Mouse (Mus musculus) C2C12 (cell line): ENCODE results near the gene Fbxl17. TPM values are rescaled to one million over a fixed set of nuclear protein-coding genes. Genes with fewer than 3 reads are reported as not detected.

ENCODE experiments used
- H3K27me3 ChIP-seq: one replicate; pipeline ENCODE4 v1.6.1; 2011; ENCODE audit not compliant: control insufficient read depth, insufficient read depth, insufficient read length
- H3K36me3 ChIP-seq: one replicate; pipeline ENCODE4 v1.6.1; 2011; ENCODE audit not compliant: control insufficient read depth, insufficient read depth
- H3K4me3 ChIP-seq: one replicate; pipeline ENCODE4 v1.5.1; 2011; ENCODE audit warnings: mild to moderate bottlenecking, control low read depth; ENCODE audit not compliant: poor library complexity, insufficient read depth, severe bottlenecking
- H3K79me2 ChIP-seq: one replicate; pipeline ENCODE4 v1.6.1; 2011; ENCODE audit not compliant: control insufficient read depth, insufficient read depth
- H3K79me3 ChIP-seq: one replicate; pipeline ENCODE4 v1.6.1; 2011; ENCODE audit warnings: low read depth, control low read depth
- H3ac ChIP-seq: one replicate; pipeline ENCODE3; 2011; ENCODE audit warnings: low read depth; ENCODE audit not compliant: control insufficient read depth, insufficient read length
- CEBPB ChIP-seq: IDR thresholded peaks from one replicate; pipeline ENCODE4 v1.6.1; 2011; ENCODE audit warnings: low read depth, mild to moderate bottlenecking, control low read depth, moderate library complexity
- CTCF ChIP-seq: IDR thresholded peaks from one replicate; pipeline ENCODE4 v1.5.1; 2011; ENCODE audit not compliant: control insufficient read depth, insufficient read depth, insufficient read length
- FOSL1 ChIP-seq: IDR thresholded peaks from one replicate; pipeline ENCODE4 v1.8.0; 2011; ENCODE audit warnings: mild to moderate bottlenecking, low read length; ENCODE audit not compliant: poor library complexity, insufficient read depth, severe bottlenecking
- MAX ChIP-seq: IDR thresholded peaks from one replicate; pipeline ENCODE4 v1.6.1; 2011; ENCODE audit warnings: mild to moderate bottlenecking, control low read depth
- MYOD1 ChIP-seq: IDR thresholded peaks from one replicate; pipeline ENCODE4 v1.6.1; 2011; ENCODE audit warnings: low read depth; ENCODE audit not compliant: control insufficient read depth, insufficient read length
- MYOG ChIP-seq: IDR thresholded peaks from one replicate; pipeline ENCODE4 v1.6.1; 2011; ENCODE audit not compliant: control insufficient read depth, insufficient read length; ENCODE audit errors: extremely low read depth
- USF1 ChIP-seq: IDR thresholded peaks from one replicate; pipeline ENCODE4 v1.6.1; 2011; ENCODE audit warnings: low read depth, mild to moderate bottlenecking, control low read depth, moderate library complexity
- microRNA-seq: library from miRNA; unstranded; fragments of <30 nt; microRNA quantifications from one replicate; pipeline ENCODE4, GENCODE M21; 2019; ENCODE audit warnings: borderline microRNAs expressed
- polyA plus RNA-seq: library from polyadenylated mRNA; unstranded; fragments of >200 nt; fragmentation: generic; extraction: Trizol; gene quantifications from one replicate; pipeline ENCODE4 v1.2.1, GENCODE M21; 2012; ENCODE audit warnings: missing spikeins

The Fbxl17 gene
- polyA plus RNA-seq, 1 experiment = 6.3 TPM

GRCm38 (mm10) chr17:63011893-63012570 lies 487.8 kb downstream of the Fbxl17 start:
- Histone ChIP-seq H3K79me2 (no peaks in the 10 kb centered on the region), H3K4me3 (no peak overlapping the region), H3ac (no peak overlapping the region), H3K27me3 (no peaks in the 10 kb centered on the region), H3K79me3 (no peaks in the 10 kb centered on the region), H3K36me3 (no peaks in the 10 kb centered on the region)
- no peak for TF ChIP-seq CTCF
- no peak for TF ChIP-seq MAX
- TF ChIP-seq MYOD1 = no peak
- TF ChIP-seq MYOG = no peak
- no peak for TF ChIP-seq FOSL1
- no peak for TF ChIP-seq USF1
- no peak for TF ChIP-seq CEBPB

- Histone ChIP-seq H3ac (no peak overlapping the region), H3K36me3 (no peaks in the 10 kb centered on the region), H3K4me3 (no peak overlapping the region), H3K79me3 (no peaks in the 10 kb centered on the region), H3K27me3 (no peaks in the 10 kb centered on the region), H3K79me2 (no peaks in the 10 kb centered on the region)
- TF ChIP-seq USF1 (no peak), MAX (no peak)
Measured at GRCm38 (mm10) chr17:63010830-63011229, 489.0 kb downstream of the Fbxl17 start.

GRCm38 (mm10) chr17:63008788-63009187 lies 491.0 kb downstream of the Fbxl17 start:
- Histone ChIP-seq H3K27me3 (no peaks in the 10 kb centered on the region), H3K4me3 (no peak overlapping the region), H3K79me3 (no peaks in the 10 kb centered on the region)

GRCm38 (mm10) chr17:63008277-63008676 lies 491.5 kb downstream of the Fbxl17 start:
- H3K79me2 ChIP-seq = no peaks in the 10 kb centered on the region
- H3K27me3 ChIP-seq = no peaks in the 10 kb centered on the region
- H3K36me3 ChIP-seq = no peaks in the 10 kb centered on the region
- no peaks in the 10 kb centered on the region for H3K79me3 ChIP-seq
- no peak overlapping the region for H3ac ChIP-seq
- no peak overlapping the region for H3K4me3 ChIP-seq
- TF ChIP-seq MAX = no peak
- no peak for TF ChIP-seq CTCF
- TF ChIP-seq MYOG = no peak
- no peak for TF ChIP-seq FOSL1
- no peak for TF ChIP-seq CEBPB
- TF ChIP-seq USF1 = no peak
- no peak for TF ChIP-seq MYOD1

More at GRCm38 (mm10) chr17:63008788-63009187, 491.0 kb downstream of the Fbxl17 start:
- Histone ChIP-seq H3K79me2 (no peaks in the 10 kb centered on the region), H3ac (no peak overlapping the region), H3K36me3 (no peaks in the 10 kb centered on the region)
- no peak for TF ChIP-seq FOSL1
- no peak for TF ChIP-seq USF1
- no peak for TF ChIP-seq MAX
- no peak for TF ChIP-seq CTCF
- no peak for TF ChIP-seq CEBPB
- no peak for TF ChIP-seq MYOG

GRCm38 (mm10) chr17:63007876-63008275 lies 491.9 kb downstream of the Fbxl17 start:
- H3K79me2 ChIP-seq = no peaks in the 10 kb centered on the region
- no peaks in the 10 kb centered on the region for H3K27me3 ChIP-seq
- H3K79me3 ChIP-seq = no peaks in the 10 kb centered on the region
- no peak overlapping the region for H3ac ChIP-seq
- no peaks in the 10 kb centered on the region for H3K36me3 ChIP-seq
- TF ChIP-seq CTCF (no peak), MYOG (no peak), FOSL1 (no peak), MAX (no peak), MYOD1 (no peak), CEBPB (no peak), USF1 (no peak)
- H3K4me3 ChIP-seq = no peak overlapping the region

Small RNA genes within 50 kb of the gene (microRNA-seq; reads per million reads assigned to microRNA genes)
- gene Gm24813 = not detected
